In genomic region chr5:106996539-106997244, GRCm38 (mm10) we compare ENCODE assay signal across 11 mouse cellular contexts. TPM values are rescaled to one million over a fixed set of nuclear protein-coding genes. Genes with fewer than 3 reads are reported as not detected.
DNase-seq lines count a peak whose midpoint lies in the region; ATAC-seq lines count a peak whose summit lies in the region.
"Had no signal": no experiment of that assay in that cellular context is flagged by ENCODE, and none has a peak within 500 bp of the region (broad histone marks: within the 10 kb centered on the region; RNA-seq: fewer than 3 reads in every experiment).

No protein-coding gene starts in this region.

- H3K9ac ChIP-seq in heart, embryonic 16.5 days (ENCODE audit: low read length), result peak overlapping the region; percentile 0; the same call in 1 of the 2 replicates
- H3K9ac ChIP-seq in limb, embryonic 11.5 days (ENCODE audit: low read length), result 0 out of 2 replicates have a peak overlapping the region, but pooled peaks have one; percentile 17

- peak; percentile 49 for DNase-seq in embryo, embryonic 10.5 days (ENCODE audit: low spot score)
- no peak for DNase-seq in embryo, embryonic 9.5 days (ENCODE audit: extremely low spot score)
- DNase-seq in heart, postnatal 36 days, result no peak
- peak; percentile 43 for DNase-seq in NIH3T3 (ENCODE audit: low read depth)
- peak; percentile 61 for DNase-seq in limb, embryonic 11.5 days (ENCODE audit: low spot score)
- no peak for DNase-seq in layer of hippocampus, adult 8-10 months (ENCODE audit: low spot score in 2 of 2)

- H3K4me1 ChIP-seq in heart, embryonic 16.5 days (ENCODE audit: control insufficient read depth, insufficient read depth, low read length), result peaks cover 17% of the 10 kb centered on the region
- peaks cover 17% of the 10 kb centered on the region for H3K4me1 ChIP-seq in limb, embryonic 11.5 days (ENCODE audit: control insufficient read depth, insufficient read depth, low read length)

- intact Hi-C loops in heart, postnatal 36 days (cut with DNase I), result loop anchor here (1.0 to 5.0 kb wide), 4 partner anchors 66 to 293 kb away; partner anchors contain the start of gene Tgfbr3

- no peaks in the 10 kb centered on the region for H3K9me3 ChIP-seq in heart, embryonic 16.5 days (replicated peaks; ENCODE audit: control insufficient read depth, low read length)
- H3K9me3 ChIP-seq in limb, embryonic 11.5 days (ENCODE audit: control insufficient read depth, low read length), result no peaks in the 10 kb centered on the region
- H3K9me3 ChIP-seq: megakaryocyte, embryonic 14.5 days had no signal

- H3K27me3 ChIP-seq in heart, embryonic 16.5 days (ENCODE audit: control insufficient read depth, insufficient read depth, low read length), result no peaks in the 10 kb centered on the region
- no peaks in the 10 kb centered on the region for H3K27me3 ChIP-seq in limb, embryonic 11.5 days (ENCODE audit: control insufficient read depth, insufficient read depth, low read length)

- H3K4me2 ChIP-seq in heart, embryonic 16.5 days (ENCODE audit: low read depth, low read length), result no peak overlapping the region
- no peak overlapping the region for H3K4me2 ChIP-seq in limb, embryonic 11.5 days (ENCODE audit: low read depth, severe bottlenecking)

- no peaks in the 10 kb centered on the region for H3K36me3 ChIP-seq in heart, embryonic 16.5 days (ENCODE audit: control insufficient read depth, insufficient read depth)
- no peaks in the 10 kb centered on the region for H3K36me3 ChIP-seq in limb, embryonic 11.5 days (ENCODE audit: control insufficient read depth, insufficient read depth, low read length)

- H3K27ac ChIP-seq in heart, embryonic 16.5 days (ENCODE audit: low read length), result peak overlapping the region; percentile 38
- peak overlapping the region; percentile 73 for H3K27ac ChIP-seq in limb, embryonic 11.5 days (replicated peaks; ENCODE audit: low read depth, low read length)
- H3K27ac ChIP-seq: kidney, postnatal 0 days had no signal

- no peak for ATAC-seq in heart, embryonic 16.5 days (replicated peaks; ENCODE audit: extremely low read depth, insufficient read depth, low FRiP score)
- ATAC-seq in limb, embryonic 11.5 days (ENCODE audit: insufficient number of reproducible peaks, low FRiP score, low TSS enrichment, low read depth), result peak; percentile 41
- ATAC-seq in megakaryocyte, adult 5-6 weeks (ENCODE audit: poor library complexity, severe bottlenecking), result no peak
- ATAC-seq: forebrain, embryonic 14.5 days had no signal

- H3K4me3 ChIP-seq in heart, embryonic 16.5 days (ENCODE audit: low read length), result no peak overlapping the region
- no peak overlapping the region for H3K4me3 ChIP-seq in limb, embryonic 11.5 days (ENCODE audit: low read depth, low read length)
- H3K4me3 ChIP-seq: megakaryocyte, embryonic 14.5 days had no signal

- WGBS in heart, embryonic 16.5 days, result 71% methylated on average over 7 of the region's 7 CpGs
- 46% methylated on average over 7 of the region's 7 CpGs for WGBS in limb, embryonic 11.5 days

RNA-seq across cellular contexts. Expression of gene Cdc7, which starts 32.6 kb away (rescaled TPM):
- polyA plus RNA-seq in heart, embryonic 16.5 days (2015; fragmentation: Nextera tagmentation; extraction: Ambion mirVana), result 24.1 and 29.2 TPM in 2 replicates
- under 1 TPM; 0.39 to 0.60 TPM for total RNA-seq in heart, postnatal 36 days (2021)
- polyA plus RNA-seq in limb, embryonic 11.5 days (2014; fragmentation: Nextera tagmentation; extraction: Ambion mirVana), result 63.8 and 76.4 TPM in 2 replicates
- 10 to 100 TPM in 3 of 4 experiments, 1 to 10 TPM in 1; 9.8 to 20.7 (median 16.0) TPM for total RNA-seq in layer of hippocampus, adult 8-10 months (2022)
- 19.6 and 21.5 TPM in 2 replicates for total RNA-seq in megakaryocyte, adult 5-6 weeks (2015)
- total RNA-seq in megakaryocyte, adult 5-6 weeks (2017), result 20.5 and 22.7 TPM in 2 replicates

Comparison
In these comparisons a context has a peak if more than half of its experiments do, and no peak if none do; other contexts are left out.
1. DNase-seq: peak in embryo, embryonic 10.5 days (single experiment), NIH3T3 (single experiment) and limb, embryonic 11.5 days (single experiment); none in embryo, embryonic 9.5 days (single experiment), heart, postnatal 36 days (0 of 2) and layer of hippocampus, adult 8-10 months (0 of 2).
2. RNA of gene Cdc7, which starts 32.6 kb away (total RNA-seq): 19.6 to 22.7 TPM in megakaryocyte, adult 5-6 weeks and 9.8 to 20.7 TPM in layer of hippocampus, adult 8-10 months; 0.39 to 0.60 TPM in heart, postnatal 36 days; every median in the first group is over 4 times any median in the second.